Mouse (Mus musculus): ENCODE data around the gene Sema3g. TPM values are rescaled to one million over a fixed set of nuclear protein-coding genes. Genes with fewer than 3 reads are reported as not detected.

Gene Sema3g
- polyA plus RNA-seq, 1 experiment from 2014 or later = 3.0 TPM

- POLR2A ChIA-PET = no interaction called here
- ATAC-seq (no peak), DNase-seq (ENCODE audit: low read depth, low spot score) (no peak)
- TF ChIP-seq CTCF (IDR thresholded peaks at IDR 0.05) = no peak
- no peaks in the 10 kb centered on the region for H3K27me3 ChIP-seq
- in situ Hi-C loops (cut with MboI; ENCODE audit: low pct_unique_long_range_greater_than_20kb) = no loop called here
- CTCF ChIA-PET = interaction anchor here (1.1 kb wide), 1 partner anchor 10 kb away, joined by 3 read pairs; no protein-coding TSS in a partner anchor
These were observed 27.1 kb downstream of the Sema3g start for GRCm38 (mm10) chr14:31244777-31245176.

- CTCF ChIA-PET = interaction anchor here (1.5 kb wide), 1 partner anchor 12 kb away, joined by 3 read pairs; no protein-coding TSS in a partner anchor
- no peak for TF ChIP-seq CTCF (IDR thresholded peaks at IDR 0.05)
- DNase-seq (ENCODE audit: low read depth, low spot score) (no peak), ATAC-seq (no peak)
- in situ Hi-C loops (cut with MboI; ENCODE audit: low pct_unique_long_range_greater_than_20kb) = no loop called here
- POLR2A ChIA-PET = interaction anchor here (0.6 kb wide), 1 partner anchor 550 kb away, joined by 3 read pairs; no protein-coding TSS in a partner anchor
- no peaks in the 10 kb centered on the region for H3K27me3 ChIP-seq
These were observed 28.3 kb downstream of the Sema3g start for GRCm38 (mm10) chr14:31245946-31246345.

- no peak for TF ChIP-seq CTCF (IDR thresholded peaks at IDR 0.05)
- in situ Hi-C loops (cut with MboI; ENCODE audit: low pct_unique_long_range_greater_than_20kb) = no loop called here
These were observed 30.7 kb downstream of the Sema3g start for GRCm38 (mm10) chr14:31248396-31248795.

GRCm38 (mm10) chr14:31250222-31251083, 32.8 kb downstream of the Sema3g start:
- in situ Hi-C loops (cut with MboI; ENCODE audit: low pct_unique_long_range_greater_than_20kb) = no loop called here
- no peak for DNase-seq (ENCODE audit: low read depth, low spot score)
- peak; percentile 86 for ATAC-seq

More at GRCm38 (mm10) chr14:31248396-31248795, 30.7 kb downstream of the Sema3g start:
- ChIA-PET CTCF (interaction anchor here (1.2 kb wide), 1 partner anchor 35 kb away, joined by 3 read pairs; no protein-coding TSS in a partner anchor), POLR2A (interaction anchor here (1.7 kb wide), 1 partner anchor 9 kb away, joined by 4 read pairs; no protein-coding TSS in a partner anchor)
- H3K27me3 ChIP-seq = no peaks in the 10 kb centered on the region
- DNase-seq (ENCODE audit: low read depth, low spot score) = no peak
- ATAC-seq = no peak

GRCm38 (mm10) chr14:31251084-31251604, 33.5 kb downstream of the Sema3g start, which contains the start of the genes Phf7 and Bap1:
TSS of gene Phf7 (minus strand) at chr14:31251317.
TSS of gene Bap1 (plus strand) at chr14:31251450.
- POLR2A ChIA-PET = interaction anchor here (1.1 to 2.5 kb wide), 4 partner anchors 10 to 35 kb away, joined by 3 to 13 read pairs (median 3); partner anchors contain the start of gene Nisch
- ATAC-seq = peak; percentile 61
- no peaks in the 10 kb centered on the region for H3K27me3 ChIP-seq
- CTCF ChIA-PET = interaction anchor here (0.8 kb wide), 1 partner anchor 13 kb away, joined by 3 read pairs; no protein-coding TSS in a partner anchor
- in situ Hi-C loops (cut with MboI; ENCODE audit: low pct_unique_long_range_greater_than_20kb) = no loop called here
- no peak for TF ChIP-seq CTCF (IDR thresholded peaks at IDR 0.05)
- DNase-seq (ENCODE audit: low read depth, low spot score) = no peak

More at GRCm38 (mm10) chr14:31250222-31251083, 32.8 kb downstream of the Sema3g start:
- TF ChIP-seq CTCF (IDR thresholded peaks at IDR 0.05) = no peak
- CTCF ChIA-PET = interaction anchor here (0.8 to 0.9 kb wide), 2 partner anchors 13 to 20 kb away, joined by 3 to 4 read pairs; no protein-coding TSS in a partner anchor
- POLR2A ChIA-PET = interaction anchor here (1.1 to 2.5 kb wide), 4 partner anchors 11 to 42 kb away, joined by 3 to 13 read pairs (median 3); partner anchors contain the start of genes Nisch and Tnnc1
- no peaks in the 10 kb centered on the region for H3K27me3 ChIP-seq

GRCm38 (mm10) chr14:31251626-31252025, 34.0 kb downstream of the Sema3g start:
- DNase-seq (ENCODE audit: low read depth, low spot score) (no peak), ATAC-seq (no peak)
- in situ Hi-C loops (cut with MboI; ENCODE audit: low pct_unique_long_range_greater_than_20kb) = no loop called here
- H3K27me3 ChIP-seq = no peaks in the 10 kb centered on the region
- TF ChIP-seq CTCF (IDR thresholded peaks at IDR 0.05) = no peak
- POLR2A ChIA-PET = interaction anchor here (1.1 to 2.5 kb wide), 3 partner anchors 9 to 21 kb away, joined by 3 to 13 read pairs (median 3); no protein-coding TSS in a partner anchor
- CTCF ChIA-PET = no interaction called here

GRCm38 (mm10) chr14:31252091-31252490, 34.4 kb downstream of the Sema3g start:
- in situ Hi-C loops (cut with MboI; ENCODE audit: low pct_unique_long_range_greater_than_20kb) = no loop called here
- no peak for TF ChIP-seq CTCF (IDR thresholded peaks at IDR 0.05)
- DNase-seq (ENCODE audit: low read depth, low spot score) = no peak
- CTCF ChIA-PET = no interaction called here
- no peak for ATAC-seq
- H3K27me3 ChIP-seq = no peaks in the 10 kb centered on the region
- POLR2A ChIA-PET = interaction anchor here (1.1 to 2.5 kb wide), 2 partner anchors 9 to 21 kb away, joined by 3 to 13 read pairs; no protein-coding TSS in a partner anchor

GRCm38 (mm10) chr14:31258476-31259050, 40.9 kb downstream of the Sema3g start:
- CTCF ChIA-PET = interaction anchor here (1.2 to 3.1 kb wide), 2 partner anchors 12 to 13 kb away, joined by 3 to 11 read pairs; no protein-coding TSS in a partner anchor
- in situ Hi-C loops (cut with MboI; ENCODE audit: low pct_unique_long_range_greater_than_20kb) = no loop called here
- no peak for ATAC-seq
- TF ChIP-seq CTCF (IDR thresholded peaks at IDR 0.05) = no peak
- POLR2A ChIA-PET = interaction anchor here (1.3 kb wide), 1 partner anchor 12 kb away, joined by 3 read pairs; no protein-coding TSS in a partner anchor
- H3K27me3 ChIP-seq = no peaks in the 10 kb centered on the region
- no peak for DNase-seq (ENCODE audit: low read depth, low spot score)

GRCm38 (mm10) chr14:31260374-31260773, 42.7 kb downstream of the Sema3g start:
- POLR2A ChIA-PET = interaction anchor here (1.2 kb wide), 1 partner anchor 8 kb away, joined by 3 read pairs; no protein-coding TSS in a partner anchor
- ATAC-seq (no peak), DNase-seq (ENCODE audit: low read depth, low spot score) (no peak)
- no peak for TF ChIP-seq CTCF (IDR thresholded peaks at IDR 0.05)
- H3K27me3 ChIP-seq = no peaks in the 10 kb centered on the region
- in situ Hi-C loops (cut with MboI; ENCODE audit: low pct_unique_long_range_greater_than_20kb) = no loop called here
- CTCF ChIA-PET = interaction anchor here (3.1 kb wide), 1 partner anchor 12 kb away, joined by 11 read pairs; no protein-coding TSS in a partner anchor

GRCm38 (mm10) chr14:31260932-31261331, 43.3 kb downstream of the Sema3g start:
- TF ChIP-seq CTCF (IDR thresholded peaks at IDR 0.05) = no peak
- DNase-seq (ENCODE audit: low read depth, low spot score) (no peak), ATAC-seq (no peak)
- POLR2A ChIA-PET = interaction anchor here (1.2 kb wide), 1 partner anchor 9 kb away, joined by 3 read pairs; no protein-coding TSS in a partner anchor
- no peaks in the 10 kb centered on the region for H3K27me3 ChIP-seq
- in situ Hi-C loops (cut with MboI; ENCODE audit: low pct_unique_long_range_greater_than_20kb) = no loop called here
- CTCF ChIA-PET = interaction anchor here (3.1 kb wide), 1 partner anchor 11 kb away, joined by 11 read pairs; no protein-coding TSS in a partner anchor

All from Patski (cell line).